Mouse (Mus musculus): ENCODE results near the gene Cep135.

The Cep135 gene

DNA sequence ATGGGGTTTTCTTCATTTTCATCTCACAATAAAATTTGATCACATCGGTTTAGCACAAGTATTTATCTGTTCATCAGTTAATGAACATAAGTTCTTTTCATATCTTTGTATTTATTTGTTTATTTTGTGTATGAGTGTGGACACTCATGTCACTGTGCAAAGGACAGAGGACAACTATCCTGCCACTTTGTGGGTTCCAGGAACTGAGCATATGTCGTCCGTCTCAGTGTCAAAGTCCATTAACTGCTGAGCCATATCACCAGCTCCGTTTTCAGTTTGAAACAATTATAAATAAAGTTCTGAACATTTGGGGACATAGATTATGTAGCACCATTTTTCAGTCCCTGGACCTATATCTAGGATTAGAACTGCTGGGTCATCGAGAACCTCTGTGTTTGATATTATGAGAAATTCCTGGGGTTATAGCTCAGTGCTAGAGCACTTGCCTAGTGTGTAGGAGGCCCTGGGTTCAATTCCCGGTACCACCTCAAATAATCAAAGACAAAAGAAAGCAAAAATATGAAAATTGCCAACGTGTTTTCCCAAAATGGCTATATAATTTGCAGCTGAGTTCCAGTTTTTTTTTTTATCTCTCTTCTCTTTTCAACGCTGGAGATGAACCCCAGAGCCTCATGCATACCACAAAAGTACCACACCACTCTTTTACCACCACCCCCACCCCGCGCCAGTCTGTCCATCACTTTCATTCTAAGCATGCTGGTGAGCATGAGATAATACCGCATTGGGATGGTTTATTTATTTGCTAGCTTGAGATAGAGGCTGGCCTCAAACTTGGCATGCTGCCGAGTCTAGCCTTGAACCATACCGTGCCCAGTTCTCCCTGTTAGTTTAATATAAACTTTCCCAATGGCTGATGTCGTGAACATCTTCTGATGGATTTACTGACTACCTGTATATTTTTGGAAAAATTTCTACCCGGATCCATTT, 96.4 kb downstream of the Cep135 start:
- DNase-seq, result no peak

DNA sequence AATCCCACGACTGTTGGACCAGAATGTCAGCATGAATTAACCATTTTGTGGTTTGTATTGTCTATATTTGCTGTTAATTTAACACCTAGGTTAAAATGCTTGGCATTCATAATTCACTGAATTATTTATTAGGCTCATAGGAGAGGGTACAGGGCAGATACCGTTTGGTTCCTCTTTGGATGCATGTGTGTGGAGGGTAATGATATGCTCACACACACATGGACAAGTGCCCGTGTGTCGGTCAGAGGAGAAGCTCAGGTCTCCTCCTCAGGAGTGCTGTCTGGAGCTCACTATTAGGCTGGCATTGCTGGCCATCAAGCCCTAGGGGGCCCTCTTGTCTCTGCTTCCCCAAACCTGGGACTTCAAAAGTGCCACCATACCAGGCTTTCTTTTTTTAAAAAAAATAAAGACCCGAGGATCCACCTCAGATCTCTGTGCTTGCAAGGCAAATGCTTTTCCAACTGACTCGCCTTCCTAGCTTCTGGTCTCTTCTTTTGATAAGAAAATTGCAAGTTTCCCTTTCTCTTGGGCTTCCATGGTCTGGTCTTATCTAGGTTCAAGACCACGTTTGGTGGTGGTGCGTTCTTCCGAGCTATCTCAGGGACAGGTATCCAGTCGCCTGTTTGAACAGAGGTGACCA, 99.6 kb downstream of the Cep135 start:
- no peak for DNase-seq

DNA sequence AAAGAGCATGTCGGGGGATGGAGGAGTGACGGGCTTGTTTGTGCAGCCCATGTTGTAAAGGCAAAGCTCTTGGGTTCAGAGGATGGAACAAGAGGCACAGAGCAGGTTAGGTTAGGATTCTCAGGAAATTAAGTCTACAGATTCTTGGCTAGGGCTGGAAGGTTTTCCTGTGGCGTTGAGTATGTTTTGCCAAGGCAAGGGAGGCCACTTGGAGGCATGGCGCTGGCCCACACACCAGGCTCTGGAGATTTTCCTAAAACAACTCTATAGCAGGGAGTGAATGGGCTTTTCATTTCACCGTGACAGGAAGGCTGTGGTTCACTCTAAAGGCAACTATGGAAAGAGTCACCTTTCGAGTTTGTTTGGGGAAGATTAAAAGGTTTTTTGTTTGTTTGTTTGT, 100.1 kb downstream of the Cep135 start:
- no peak for DNase-seq

DNA sequence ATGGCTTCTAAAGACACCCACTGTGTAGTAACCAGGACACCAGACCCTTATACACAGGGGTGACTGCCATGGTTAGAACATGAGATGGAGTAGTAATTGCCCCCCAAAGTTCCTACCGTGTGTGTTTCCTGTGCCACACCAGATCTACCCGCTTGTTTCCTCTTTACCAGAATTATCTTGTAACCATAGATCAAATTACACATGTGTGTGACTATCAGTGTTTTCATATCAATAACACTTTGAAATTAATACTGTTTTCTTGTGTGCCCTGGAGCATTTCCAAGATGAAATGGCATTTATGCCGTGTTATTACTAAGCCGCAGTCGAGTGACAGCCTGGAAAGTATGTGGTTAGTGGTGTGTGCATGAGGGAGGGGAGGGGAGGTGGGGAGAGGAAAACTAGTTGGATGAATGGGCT, 101.7 kb downstream of the Cep135 start:
- DNase-seq, result no peak

DNA sequence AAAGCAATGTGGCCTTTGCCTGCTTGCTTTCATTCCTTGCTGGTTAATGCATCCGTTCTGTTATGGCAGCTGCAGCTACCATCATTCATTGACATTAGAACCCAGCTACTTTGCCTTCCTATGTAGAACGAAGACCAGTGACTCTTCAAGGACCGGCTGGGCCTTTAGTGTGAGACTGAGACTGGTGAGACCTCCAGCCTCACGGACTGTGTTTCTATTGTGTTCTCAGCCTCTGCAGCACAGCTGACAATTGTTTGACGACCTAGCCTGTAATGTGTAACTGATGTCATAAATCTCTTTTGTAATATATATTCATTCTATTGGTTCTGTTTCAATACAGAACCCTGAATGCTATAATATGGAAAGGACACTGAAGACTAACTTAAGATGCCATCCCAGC, 102.8 kb downstream of the Cep135 start:
- DNase-seq, result no peak

DNA sequence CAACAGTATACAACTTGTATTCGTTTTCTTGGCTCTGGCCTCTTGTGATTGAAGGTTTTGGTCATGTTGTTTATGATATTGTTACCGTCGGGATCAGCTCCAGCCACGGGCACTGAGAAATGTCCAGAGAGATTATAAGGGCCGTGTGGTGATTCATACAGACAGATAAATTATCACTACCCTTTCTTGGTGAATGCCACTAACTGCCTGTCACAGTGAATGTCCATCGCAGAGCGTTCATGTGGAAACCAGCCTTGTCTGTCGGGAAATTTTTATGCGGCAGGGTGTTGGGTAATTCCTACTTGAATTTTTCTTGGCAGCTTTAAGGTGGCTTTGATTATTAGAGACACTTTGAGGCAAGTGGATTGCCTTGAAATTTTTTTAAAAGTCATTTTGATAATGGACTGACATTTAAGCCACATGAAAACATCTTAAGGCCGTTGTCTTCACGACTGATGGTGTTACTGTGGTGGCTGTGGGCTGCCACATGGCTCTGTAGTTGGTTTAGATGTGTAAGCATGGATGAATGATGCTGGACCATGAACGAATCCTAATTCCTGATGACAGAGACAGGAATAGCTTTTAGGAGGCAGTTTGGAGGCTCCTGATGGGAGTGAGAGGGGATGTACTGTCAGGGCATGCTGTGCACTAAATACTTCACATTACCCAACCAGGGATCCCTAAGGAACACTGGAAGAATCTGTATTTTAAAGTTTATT, 103.4 kb downstream of the Cep135 start:
- no peak for DNase-seq

Data from kidney, adult 9 months (tissue).